Mouse (Mus musculus) forebrain, embryonic 11.5 days (tissue): Measurements from ENCODE around the gene Cldn18. TPM values are rescaled to one million over a fixed set of nuclear protein-coding genes. Genes with fewer than 3 reads are reported as not detected.

Source experiments
- ATAC-seq: fragments of 200-750 bp; cut with Nextera tagmentation; replicated peaks from 2 replicates; pipeline ENCODE4 v1.8.0; 2017; ENCODE audit warnings: moderate TSS enrichment; ENCODE audit not compliant: low FRiP score
- DNase-seq: peaks from one replicate; pipeline ENCODE4 v3.0.0-alpha.2; 2017; ENCODE audit warnings: low spot score
- H3K27ac ChIP-seq: fragments of 300-500 bp; sonication (generic); 2 replicates; pipeline ENCODE4 v1.5.1; 2014; ENCODE audit warnings: low read depth, low read length
- H3K27me3 ChIP-seq: fragments of 300-500 bp; sonication (generic); 2 replicates; pipeline ENCODE4 v1.6.1; 2014; ENCODE audit warnings: mild to moderate bottlenecking, low read length, mixed read lengths; ENCODE audit not compliant: control insufficient read depth, insufficient read depth
- H3K36me3 ChIP-seq: fragments of 300-500 bp; sonication (generic); 2 replicates; pipeline ENCODE4 v1.6.1; 2014; ENCODE audit warnings: mild to moderate bottlenecking, low read length, moderate library complexity, mixed read lengths; ENCODE audit not compliant: control insufficient read depth, insufficient read depth
- H3K4me1 ChIP-seq: fragments of 300-500 bp; sonication (generic); replicated peaks from 2 replicates; pipeline ENCODE4 v1.6.1; 2014; ENCODE audit warnings: low read length, mixed read lengths; ENCODE audit not compliant: control insufficient read depth, insufficient read depth
- H3K4me2 ChIP-seq: fragments of 300-500 bp; sonication (generic); 2 replicates; pipeline ENCODE4 v1.6.1; 2014; ENCODE audit warnings: low read depth, mild to moderate bottlenecking, low read length, moderate library complexity, mixed read lengths; ENCODE audit not compliant: severe bottlenecking
- H3K4me3 ChIP-seq: fragments of 300-500 bp; sonication (generic); 2 replicates; pipeline ENCODE4 v1.5.1; 2014; ENCODE audit warnings: low read depth, low read length
- H3K9ac ChIP-seq: fragments of 300-500 bp; sonication (generic); 2 replicates; pipeline ENCODE4 v1.6.1; 2014; ENCODE audit warnings: low read length
- H3K9me3 ChIP-seq: fragments of 300-500 bp; sonication (generic); 2 replicates; pipeline ENCODE4 v1.6.1; 2016; ENCODE audit warnings: low read length, mixed read lengths; ENCODE audit not compliant: control insufficient read depth
- WGBS: fragments of 180-500 bp; shearing (Covaris S2); extraction: QIAGEN DNeasy Blood & Tissue Kit; methylation state at CpG from one replicate; pipeline ENCODE4 v1.1.7; 2014; 5-methylcytosine and 5-hydroxymethylcytosine counted together
- polyA plus RNA-seq: library from polyadenylated mRNA; unstranded; fragments of >200 nt; fragmentation: Nextera tagmentation; extraction: Ambion mirVana; gene quantifications from 2 replicates; pipeline ENCODE4 v1.2.1, GENCODE M21; 2014

Cldn18 gene
- not detected in 2 replicates for polyA plus RNA-seq

DNA sequence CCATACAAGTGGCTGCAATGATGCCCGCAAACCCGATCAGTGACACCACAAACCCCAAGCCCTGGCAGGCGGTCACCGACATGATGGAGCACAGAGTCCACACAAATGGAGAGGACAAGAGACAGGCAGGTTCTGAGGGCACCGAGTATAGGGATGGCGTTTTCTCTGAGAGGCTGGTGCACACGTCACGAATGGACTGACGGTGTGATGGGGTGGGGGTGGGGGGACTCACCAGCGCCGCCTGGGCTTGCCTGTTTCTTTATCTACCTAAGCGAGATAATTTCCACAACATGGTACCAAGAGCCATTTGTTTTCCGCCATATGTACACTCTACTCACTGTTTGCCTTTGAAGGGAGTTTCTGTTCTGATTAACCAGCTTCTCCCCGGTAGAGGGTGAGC, at the start of gene Cldn18:
Gene Cldn18 (minus strand): TSS at position 134 of the 400 bp plus-strand sequence.
- 91% methylated on average over 14 of the region's 14 CpGs for WGBS
- Histone ChIP-seq H3K4me3 (no peak within 1 kb of the TSS), H3K27ac (no peak within 1 kb of the TSS), H3K4me1 (no peaks in the 10 kb centered on the region), H3K4me2 (no peak within 1 kb of the TSS), H3K9me3 (no peaks in the 10 kb centered on the region), H3K9ac (no peak within 1 kb of the TSS), H3K27me3 (no peaks in the 10 kb centered on the region), H3K36me3 (no peaks in the 10 kb centered on the region)
- DNase-seq (no peak), ATAC-seq (no peak)

DNA sequence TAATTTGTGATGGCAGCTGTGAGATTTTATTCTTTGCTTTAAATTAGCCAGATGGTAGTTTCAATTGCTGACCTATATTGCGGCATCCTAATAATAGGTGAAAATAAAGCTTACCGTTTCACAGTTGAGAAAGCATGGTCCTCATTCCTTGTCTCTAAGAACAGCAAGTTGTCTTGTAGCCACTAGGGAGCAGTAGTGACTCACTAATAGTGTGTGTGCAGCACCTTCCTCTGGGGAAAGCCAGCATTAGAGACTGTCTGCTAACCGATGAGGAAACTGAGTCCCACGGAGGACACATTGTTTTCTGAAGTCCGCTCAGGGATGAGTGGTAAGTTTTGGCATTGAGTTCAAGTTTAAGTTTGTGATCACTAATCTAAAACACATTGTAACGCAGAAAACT, 46.5 kb upstream of the Cldn18 start:
- Histone ChIP-seq H3K27me3 (no peaks in the 10 kb centered on the region), H3K4me2 (no peak overlapping the region), H3K27ac (no peak overlapping the region), H3K4me3 (no peak overlapping the region), H3K36me3 (no peaks in the 10 kb centered on the region), H3K9ac (no peak overlapping the region), H3K4me1 (no peaks in the 10 kb centered on the region), H3K9me3 (no peaks in the 10 kb centered on the region)
- ATAC-seq (no peak; the same call in 1 of the 2 replicates), DNase-seq (no peak)
- 60% methylated on average over 6 of the region's 6 CpGs for WGBS

DNA sequence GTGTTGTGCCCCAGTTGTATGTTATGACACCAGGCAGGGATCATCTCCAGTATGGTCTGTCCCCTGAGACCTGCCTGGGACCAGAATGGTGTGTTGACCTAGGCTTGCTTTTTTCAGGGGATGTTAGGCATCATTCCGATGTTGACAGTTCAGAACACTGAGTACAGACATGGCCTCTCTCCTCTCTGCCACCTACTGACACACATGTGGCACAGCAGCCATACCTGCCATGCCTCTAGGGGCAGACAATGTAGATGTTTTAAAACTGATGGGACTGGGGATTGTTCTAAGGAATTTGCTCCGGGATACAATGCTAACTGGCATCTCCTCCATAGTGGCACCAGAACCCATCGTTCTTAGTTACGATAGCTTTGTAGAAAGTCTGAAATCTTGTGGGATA, 33.2 kb upstream of the Cldn18 start:
- H3K4me1 ChIP-seq: no peaks in the 10 kb centered on the region
- no peaks in the 10 kb centered on the region for H3K36me3 ChIP-seq
- no peak overlapping the region for H3K9ac ChIP-seq
- 92% methylated on average over 4 of the region's 4 CpGs for whole genome bisulfite sequencing
- DNase-seq: no peak
- no peaks in the 10 kb centered on the region for H3K9me3 ChIP-seq
- ATAC-seq: no peak
- no peak overlapping the region for H3K27ac ChIP-seq
- H3K27me3 ChIP-seq: peaks cover 2% of the 10 kb centered on the region; the same call in 1 of the 2 replicates
- no peak overlapping the region for H3K4me2 ChIP-seq
- H3K4me3 ChIP-seq: no peak overlapping the region

DNA sequence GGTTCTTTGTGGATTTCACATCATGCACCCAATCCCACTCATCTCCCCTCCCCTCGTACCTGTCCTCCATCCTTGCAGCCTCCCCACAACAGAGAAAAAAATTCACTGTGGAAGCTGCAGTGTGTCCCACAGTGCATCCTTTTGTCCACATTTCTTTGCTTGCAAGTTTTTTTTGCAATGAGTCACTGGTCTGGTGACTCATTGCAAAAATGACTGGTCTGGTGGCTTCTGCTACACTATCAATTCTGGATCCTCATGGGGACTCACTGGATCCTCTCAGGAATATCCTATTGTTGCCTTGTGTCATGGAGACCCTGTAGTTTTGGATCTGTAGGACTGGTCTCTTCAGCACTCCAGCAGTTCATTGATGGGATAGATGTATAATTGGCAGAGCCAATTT, 31.2 kb upstream of the Cldn18 start:
- DNase-seq (no peak), ATAC-seq (no peak)
- no peak overlapping the region for H3K9ac ChIP-seq
- H3K4me3 ChIP-seq: no peak overlapping the region
- H3K9me3 ChIP-seq: no peaks in the 10 kb centered on the region
- H3K4me1 ChIP-seq: no peaks in the 10 kb centered on the region
- WGBS: 81% methylated on average over 1 of the region's 1 CpGs
- peaks cover 2% of the 10 kb centered on the region; the same call in 1 of the 2 replicates for H3K27me3 ChIP-seq
- H3K27ac ChIP-seq: no peak overlapping the region
- no peaks in the 10 kb centered on the region for H3K36me3 ChIP-seq
- H3K4me2 ChIP-seq: no peak overlapping the region

DNA sequence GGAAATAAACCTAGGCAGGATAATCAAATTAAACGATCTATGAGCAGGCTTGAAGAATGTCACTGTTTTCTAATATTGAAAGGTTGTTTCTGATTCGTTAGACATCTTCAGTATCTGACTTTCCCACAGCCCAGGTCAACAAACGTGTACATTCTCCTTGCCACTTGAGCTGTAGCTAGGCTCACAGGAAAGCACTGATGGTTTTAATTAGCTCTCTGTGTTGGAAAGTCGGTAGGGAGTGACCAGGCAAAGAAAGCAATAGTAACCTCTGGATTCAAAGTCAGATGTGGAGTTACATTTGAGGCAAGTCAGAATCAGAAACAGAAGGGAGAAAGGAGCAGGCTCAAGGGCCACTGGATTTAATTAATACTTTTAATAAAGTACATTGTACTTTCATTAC, 30.7 kb upstream of the Cldn18 start:
- 37% methylated on average over 4 of the region's 4 CpGs for WGBS
- no peak for DNase-seq
- no peak overlapping the region for H3K4me2 ChIP-seq

DNA sequence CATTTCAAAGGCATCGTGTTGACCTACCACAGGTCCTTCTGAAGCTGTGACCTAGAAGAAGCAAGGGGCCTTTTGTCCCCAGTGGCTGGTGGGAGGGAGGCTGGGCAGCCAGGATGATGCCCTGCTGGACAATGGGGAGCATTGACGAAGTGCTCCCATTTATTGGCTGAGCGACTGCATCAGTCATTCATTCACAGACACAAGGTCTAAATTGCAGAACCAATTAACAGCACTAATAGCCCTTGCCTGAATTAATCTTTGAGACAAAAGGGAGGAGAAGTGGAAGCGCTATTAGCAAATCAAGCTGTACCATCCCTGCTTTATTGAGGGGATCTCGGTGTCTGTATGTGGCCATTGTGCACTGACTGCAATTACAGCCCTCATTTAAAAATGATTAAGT, 27.5 kb upstream of the Cldn18 start:
- ATAC-seq (peak; percentile 83), DNase-seq (peak; percentile 79)
- H3K4me3 ChIP-seq: no peak overlapping the region
- H3K4me2 ChIP-seq: no peak overlapping the region
- no peaks in the 10 kb centered on the region for H3K36me3 ChIP-seq
- H3K9ac ChIP-seq: no peak overlapping the region
- H3K4me1 ChIP-seq: no peaks in the 10 kb centered on the region
- H3K9me3 ChIP-seq: no peaks in the 10 kb centered on the region
- WGBS: 26% methylated on average over 5 of the region's 5 CpGs
- H3K27me3 ChIP-seq: peaks cover 2% of the 10 kb centered on the region; the same call in 1 of the 2 replicates
- H3K27ac ChIP-seq: no peak overlapping the region

More for the DNA sequence above, 30.7 kb upstream of the Cldn18 start:
- no peaks in the 10 kb centered on the region for H3K9me3 ChIP-seq
- H3K36me3 ChIP-seq: no peaks in the 10 kb centered on the region
- no peak overlapping the region for H3K27ac ChIP-seq
- peaks cover 2% of the 10 kb centered on the region; the same call in 1 of the 2 replicates for H3K27me3 ChIP-seq
- ATAC-seq: no peak
- no peak overlapping the region for H3K4me3 ChIP-seq
- H3K9ac ChIP-seq: no peak overlapping the region
- H3K4me1 ChIP-seq: no peaks in the 10 kb centered on the region

DNA sequence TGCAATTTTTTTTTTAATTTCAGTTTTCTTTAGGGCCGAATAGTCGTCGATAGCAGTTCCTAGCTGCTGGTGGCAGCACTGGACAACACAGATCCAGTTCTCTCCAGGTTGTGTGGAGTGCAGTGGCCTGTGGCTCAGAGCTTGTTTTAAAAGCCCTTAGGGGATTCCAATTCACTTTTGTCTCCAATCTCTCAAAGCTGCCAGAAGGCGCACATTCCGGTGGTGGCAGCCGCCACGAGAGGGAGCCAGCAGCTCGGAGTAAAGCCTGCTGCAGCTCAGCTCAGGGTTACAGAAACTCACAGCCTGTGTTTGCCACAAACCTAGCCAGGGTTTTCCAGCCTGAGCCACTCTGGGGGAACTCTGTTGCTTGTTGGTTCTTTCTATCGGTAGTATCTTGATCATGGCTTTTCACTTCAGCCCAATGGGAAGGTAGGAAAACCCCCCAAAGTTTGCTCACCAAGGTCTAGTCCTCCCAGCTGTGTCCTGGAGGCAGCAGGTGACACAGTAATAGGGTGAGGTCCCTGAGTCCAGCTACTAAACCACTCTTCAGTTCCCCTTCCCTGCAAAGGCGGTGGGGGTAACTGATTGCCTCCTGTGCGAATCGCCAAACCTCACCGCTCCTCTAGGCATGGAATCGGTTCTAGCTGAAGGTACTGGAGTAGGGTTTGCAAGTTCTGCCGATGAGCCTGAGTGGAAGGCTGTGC, 13.0 kb upstream of the Cldn18 start:
- H3K27ac ChIP-seq: no peak overlapping the region
- H3K27me3 ChIP-seq: no peaks in the 10 kb centered on the region
- ATAC-seq (peak; percentile 73), DNase-seq (peak; percentile 91)
- H3K36me3 ChIP-seq: no peaks in the 10 kb centered on the region
- 33% methylated on average over 15 of the region's 15 CpGs for WGBS
- H3K9me3 ChIP-seq: no peaks in the 10 kb centered on the region
- H3K9ac ChIP-seq: no peak overlapping the region
- H3K4me1 ChIP-seq: 0 out of 2 replicates have a peak, but pooled peaks cover 2% of the 10 kb centered on the region
- no peak overlapping the region for H3K4me2 ChIP-seq
- H3K4me3 ChIP-seq: no peak overlapping the region

DNA sequence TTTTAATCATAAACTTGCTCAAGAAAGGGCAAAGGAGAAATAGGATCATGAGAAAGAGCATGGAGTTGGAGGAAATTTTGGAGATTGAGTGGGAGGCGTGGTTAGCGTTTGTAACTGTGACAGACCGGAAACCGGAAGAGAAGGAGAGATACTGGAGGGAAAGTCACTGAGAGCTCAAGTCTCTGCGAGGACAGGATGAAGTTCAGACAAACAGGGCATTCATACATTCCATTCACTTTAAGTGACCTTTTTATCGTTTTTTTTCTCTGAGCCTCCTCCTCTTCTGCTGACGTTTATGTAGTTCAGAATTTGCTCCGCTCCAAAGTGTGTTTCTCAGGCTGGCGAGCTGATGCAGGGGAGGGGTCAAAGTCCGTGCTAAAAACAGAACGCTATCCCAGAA, 10.8 kb upstream of the Cldn18 start:
- no peaks in the 10 kb centered on the region for H3K9me3 ChIP-seq
- no peak overlapping the region for H3K4me2 ChIP-seq

DNA sequence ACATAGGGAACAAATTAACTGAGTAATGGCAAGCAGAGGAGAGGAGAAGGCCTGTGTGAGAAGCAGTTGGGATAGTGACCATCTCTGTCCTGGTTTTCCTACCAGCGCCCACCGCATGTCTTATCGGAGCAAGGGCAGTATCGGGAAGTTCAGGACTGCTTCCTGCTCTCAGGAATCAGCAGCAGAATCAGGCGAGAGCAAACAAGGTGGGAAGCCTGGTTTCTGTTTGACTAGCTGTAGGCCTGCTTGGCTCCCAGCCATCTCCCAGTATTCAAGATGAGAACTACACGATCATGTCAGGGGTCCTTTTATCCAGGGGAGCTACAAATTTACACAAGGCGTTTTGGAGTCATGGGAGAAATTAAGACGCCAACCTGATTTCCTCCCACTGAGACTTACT, 8.2 kb upstream of the Cldn18 start:
- H3K9me3 ChIP-seq: no peaks in the 10 kb centered on the region

More for the DNA sequence above, 10.8 kb upstream of the Cldn18 start:
- no peaks in the 10 kb centered on the region for H3K36me3 ChIP-seq
- no peaks in the 10 kb centered on the region for H3K27me3 ChIP-seq
- DNase-seq: no peak
- ATAC-seq: no peak
- no peak overlapping the region for H3K27ac ChIP-seq
- 73% methylated on average over 11 of the region's 11 CpGs for WGBS
- H3K4me3 ChIP-seq: no peak overlapping the region
- no peak overlapping the region for H3K9ac ChIP-seq
- 0 out of 2 replicates have a peak, but pooled peaks cover 2% of the 10 kb centered on the region for H3K4me1 ChIP-seq

More for the DNA sequence above, 8.2 kb upstream of the Cldn18 start:
- H3K27me3 ChIP-seq: no peaks in the 10 kb centered on the region
- ATAC-seq: no peak
- H3K27ac ChIP-seq: no peak overlapping the region
- H3K4me3 ChIP-seq: no peak overlapping the region
- 89% methylated on average over 8 of the region's 8 CpGs for WGBS
- H3K4me1 ChIP-seq: 0 out of 2 replicates have a peak, but pooled peaks cover 2% of the 10 kb centered on the region
- no peak overlapping the region for H3K4me2 ChIP-seq
- H3K36me3 ChIP-seq: no peaks in the 10 kb centered on the region
- DNase-seq: no peak
- no peak overlapping the region for H3K9ac ChIP-seq
